Mouse (Mus musculus) G1E (cell line): ENCODE results near the gene 4921539E11Rik. TPM values are rescaled to one million over a fixed set of nuclear protein-coding genes. Genes with fewer than 3 reads are reported as not detected.
A peak's percentile ranks its signal among the peaks of the same experiment; 100 is the strongest.

ENCODE experiments used
- ATAC-seq: 2 replicates; pipeline ENCODE4 v1.8.0; 2016; ENCODE audit warnings: mild to moderate bottlenecking; ENCODE audit not compliant: insufficient number of reproducible peaks, poor library complexity, low FRiP score, severe bottlenecking; ENCODE audit errors: extremely low read depth
- DNase-seq: peaks from one replicate; pipeline ENCODE4 v3.0.0; 2012; ENCODE audit warnings: low spot score
- H3K27me3 ChIP-seq: 2 replicates; pipeline ENCODE4 v1.6.1; 2012; ENCODE audit warnings: mild to moderate bottlenecking, low read length, inconsistent platforms; ENCODE audit not compliant: insufficient read depth
- H3K36me3 ChIP-seq: replicated peaks from 2 replicates; pipeline ENCODE3; 2012; ENCODE audit warnings: mild to moderate bottlenecking, inconsistent platforms
- H3K4me1 ChIP-seq: 2 replicates; pipeline ENCODE4 v1.6.1; 2012; ENCODE audit warnings: low read depth, low read length, inconsistent platforms, mixed read lengths; ENCODE audit not compliant: insufficient read depth
- H3K4me3 ChIP-seq: 2 replicates; pipeline ENCODE4 v1.5.1; 2012; ENCODE audit warnings: low read depth, mild to moderate bottlenecking, inconsistent platforms, low read length, moderate library complexity, mixed read lengths
- H3K9me3 ChIP-seq: replicated peaks from 2 replicates; pipeline ENCODE4 v1.6.1; 2012; ENCODE audit warnings: inconsistent platforms
- CTCF ChIP-seq: IDR thresholded peaks from 2 replicates; pipeline ENCODE4 v1.5.1; 2012; ENCODE audit warnings: low read depth, low read length, inconsistent platforms, mixed read lengths
- GATA1 ChIP-seq: IDR thresholded peaks from 2 replicates; pipeline ENCODE4 v1.6.1; 2012; ENCODE audit warnings: borderline replicate concordance, low read length, inconsistent platforms, mixed read lengths
- GATA2 ChIP-seq: IDR thresholded peaks from 2 replicates; pipeline ENCODE4 v1.6.1; 2012; ENCODE audit warnings: low read depth, low read length, inconsistent platforms, borderline replicate concordance
- POLR2AphosphoS5 ChIP-seq: IDR thresholded peaks from 2 replicates; pipeline ENCODE4 v1.6.1; 2012; ENCODE audit warnings: low read depth, low read length, inconsistent platforms; ENCODE audit not compliant: insufficient replicate concordance
- TAL1 ChIP-seq: conservative IDR thresholded peaks from 2 replicates; pipeline ENCODE4 v1.6.1; 2012; ENCODE audit warnings: low read depth, low read length, inconsistent platforms, mixed read lengths
- polyA plus RNA-seq: library from polyadenylated mRNA; stranded (reverse); fragments of >175 nt; gene quantifications from 2 replicates; pipeline ENCODE4 v1.2.3, GENCODE M21; 2012
- total RNA-seq, 2 experiments: library from RNA; stranded (forward) in 1 of 2; stranded (reverse) in 1 of 2; fragments of 200-1000 nt in 1 of 2; fragments of >200 nt in 1 of 2; fragmentation: Nextera tagmentation in 1 of 2; gene quantifications; 2 replicates each; pipeline ENCODE4 v1.2.3; 2014 to 2017

The 4921539E11Rik gene
- total and polyA plus RNA-seq, 3 experiments = 0.22 TPM; not detected in 2

- H3K36me3 ChIP-seq = peaks cover 77% of the 10 kb centered on the region
- DNase-seq (no peak), ATAC-seq (no peak)
- H3K4me3 ChIP-seq = no peak overlapping the region
- TF ChIP-seq GATA2 = no peak
- no peak for TF ChIP-seq TAL1
- no peak for TF ChIP-seq POLR2AphosphoS5
- no peak for TF ChIP-seq GATA1
- TF ChIP-seq CTCF = no peak
- no peaks in the 10 kb centered on the region for H3K9me3 ChIP-seq
- H3K27me3 ChIP-seq = no peaks in the 10 kb centered on the region
- H3K4me1 ChIP-seq = peaks cover 19% of the 10 kb centered on the region
These were observed 87.0 kb downstream of the 4921539E11Rik start for GRCm38 (mm10) chr4:103203646-103204045.

- Histone ChIP-seq H3K4me3 (no peak overlapping the region), H3K27me3 (no peaks in the 10 kb centered on the region), H3K4me1 (no peaks in the 10 kb centered on the region), H3K36me3 (peaks cover 75% of the 10 kb centered on the region), H3K9me3 (no peaks in the 10 kb centered on the region)
- ATAC-seq = no peak
- DNase-seq = no peak
- no peak for TF ChIP-seq GATA1
- TF ChIP-seq TAL1 = no peak
- no peak for TF ChIP-seq GATA2
- TF ChIP-seq CTCF = no peak
These were observed 90.6 kb downstream of the 4921539E11Rik start for GRCm38 (mm10) chr4:103200046-103200445.

- H3K4me3 ChIP-seq = no peak overlapping the region
- no peak for DNase-seq
- no peaks in the 10 kb centered on the region for H3K9me3 ChIP-seq
- peaks cover 74% of the 10 kb centered on the region for H3K36me3 ChIP-seq
- no peaks in the 10 kb centered on the region for H3K27me3 ChIP-seq
- TF ChIP-seq POLR2AphosphoS5 (no peak), GATA2 (no peak), CTCF (no peak), TAL1 (no peak), GATA1 (no peak)
- no peaks in the 10 kb centered on the region for H3K4me1 ChIP-seq
- ATAC-seq = no peak
These were observed 91.6 kb downstream of the 4921539E11Rik start for GRCm38 (mm10) chr4:103199086-103199485.

GRCm38 (mm10) chr4:103197401-103197800, 93.3 kb downstream of the 4921539E11Rik start:
- no peak for ATAC-seq

GRCm38 (mm10) chr4:103192421-103192820, 98.2 kb downstream of the 4921539E11Rik start:
- peaks cover 88% of the 10 kb centered on the region for H3K36me3 ChIP-seq
- ATAC-seq = no peak

More at GRCm38 (mm10) chr4:103197401-103197800, 93.3 kb downstream of the 4921539E11Rik start:
- DNase-seq = no peak
- TF ChIP-seq CTCF (no peak), TAL1 (no peak), POLR2AphosphoS5 (no peak), GATA1 (no peak), GATA2 (no peak)
- H3K4me1 ChIP-seq = no peaks in the 10 kb centered on the region
- 0 out of 2 replicates have a peak, but pooled peaks cover 4% of the 10 kb centered on the region for H3K9me3 ChIP-seq
- H3K27me3 ChIP-seq = no peaks in the 10 kb centered on the region
- no peak overlapping the region for H3K4me3 ChIP-seq
- peaks cover 86% of the 10 kb centered on the region for H3K36me3 ChIP-seq

GRCm38 (mm10) chr4:103188786-103189640, 101.7 kb downstream of the 4921539E11Rik start:
- Histone ChIP-seq H3K4me1 (no peaks in the 10 kb centered on the region), H3K27me3 (no peaks in the 10 kb centered on the region), H3K36me3 (peaks cover 86% of the 10 kb centered on the region), H3K4me3 (no peak overlapping the region), H3K9me3 (0 out of 2 replicates have a peak, but pooled peaks cover 5% of the 10 kb centered on the region)
- DNase-seq = no peak
- TF ChIP-seq CTCF = no peak
- TF ChIP-seq TAL1 = no peak
- no peak for TF ChIP-seq GATA1
- TF ChIP-seq GATA2 = no peak
- TF ChIP-seq POLR2AphosphoS5 = no peak
- ATAC-seq = no peak

More at GRCm38 (mm10) chr4:103192421-103192820, 98.2 kb downstream of the 4921539E11Rik start:
- Histone ChIP-seq H3K27me3 (no peaks in the 10 kb centered on the region), H3K9me3 (0 out of 2 replicates have a peak, but pooled peaks cover 5% of the 10 kb centered on the region), H3K4me3 (no peak overlapping the region), H3K4me1 (no peaks in the 10 kb centered on the region)
- TF ChIP-seq TAL1 = no peak
- TF ChIP-seq POLR2AphosphoS5 = no peak
- no peak for TF ChIP-seq GATA1
- no peak for TF ChIP-seq GATA2
- peak; percentile 8; the same call in 1 of the 2 replicates for TF ChIP-seq CTCF
- no peak for DNase-seq

Other genes starting within 250 kb of the 4921539E11Rik start
- gene Mier1, start 176.5 kb downstream of the 4921539E11Rik start, total RNA-seq (2014; fragmentation: Nextera tagmentation) = 98.3 and 107 TPM in 2 replicates
- 55.0 and 74.0 TPM in 2 replicates for gene Mier1, start 176.5 kb downstream of the 4921539E11Rik start, total RNA-seq (2017)
- gene Mier1, start 176.5 kb downstream of the 4921539E11Rik start, polyA plus RNA-seq = 15.4 and 17.8 TPM in 2 replicates
- 3.8 and 5.4 TPM in 2 replicates for gene Wdr78, start 176.3 kb downstream of the 4921539E11Rik start, total RNA-seq (2014; fragmentation: Nextera tagmentation)
- gene Wdr78, start 176.3 kb downstream of the 4921539E11Rik start, total RNA-seq (2017) = 0.87 and 1.0 TPM in 2 replicates
- 0.59 and 0.81 TPM in 2 replicates for gene Wdr78, start 176.3 kb downstream of the 4921539E11Rik start, polyA plus RNA-seq
- gene Slc35d1, start 75.7 kb downstream of the 4921539E11Rik start, total RNA-seq (2014; fragmentation: Nextera tagmentation) = 17.9 and 25.8 TPM in 2 replicates
- 8.9 and 9.4 TPM in 2 replicates for gene Slc35d1, start 75.7 kb downstream of the 4921539E11Rik start, total RNA-seq (2017)
- gene Slc35d1, start 75.7 kb downstream of the 4921539E11Rik start, polyA plus RNA-seq = 1.3 and 1.6 TPM in 2 replicates
- 9.9 and 13.8 TPM in 2 replicates for gene Oma1, start 22.9 kb upstream of the 4921539E11Rik start, total RNA-seq (2014; fragmentation: Nextera tagmentation)
- gene Oma1, start 22.9 kb upstream of the 4921539E11Rik start, total RNA-seq (2017) = 25.3 and 39.8 TPM in 2 replicates
- gene Oma1, start 22.9 kb upstream of the 4921539E11Rik start, polyA plus RNA-seq = 0.47 and 0.77 TPM in 2 replicates